Mouse (Mus musculus): Measurements from ENCODE around the gene Mcm3. TPM values are rescaled to one million over a fixed set of nuclear protein-coding genes. Genes with fewer than 3 reads are reported as not detected.
"Not testable (repeated sequence)": the region's sequence is repeated elsewhere in the genome, so short reads cannot be mapped to it uniquely, and the experiment has no call there.

Gene Mcm3
- polyA plus RNA-seq, 1 experiment: 108 TPM

DNA sequence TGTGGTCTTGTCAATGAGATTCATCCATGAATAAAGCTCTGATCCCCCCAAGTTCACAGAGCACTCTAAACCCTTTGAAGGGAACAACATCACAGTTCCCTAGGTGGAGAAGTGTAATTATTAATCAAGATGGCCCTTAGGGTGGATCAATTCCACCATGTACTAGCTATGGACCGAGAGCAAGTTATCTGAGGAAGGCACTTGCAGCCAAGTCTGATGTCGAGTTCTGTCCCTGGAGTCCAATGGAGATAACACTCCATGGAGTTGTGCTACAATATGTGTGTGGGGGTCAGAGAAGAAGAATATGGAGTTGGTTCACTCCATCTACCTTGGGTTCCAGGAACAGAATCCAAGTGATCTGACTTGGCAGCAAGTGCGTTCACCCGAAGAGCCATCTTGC lies 25.4 kb downstream of the Mcm3 start:
- Histone ChIP-seq H3K27ac (ENCODE audit: control insufficient read depth, insufficient read depth, low read depth, low read length, poor library complexity) (no peak overlapping the region), H3K4me3 (replicated peaks; ENCODE audit: control insufficient read depth, low read depth, low read length) (no peak overlapping the region), H3K4me1 (ENCODE audit: control insufficient read depth, insufficient read depth, low read length) (no peaks in the 10 kb centered on the region; the same call in 1 of the 2 replicates)
- no peak for TF ChIP-seq CTCF (IDR thresholded peaks at IDR 0.05; ENCODE audit: control insufficient read depth, insufficient read depth, low read length)
- TF ChIP-seq POLR2A (IDR thresholded peaks at IDR 0.05; ENCODE audit: borderline replicate concordance, control insufficient read depth, low read depth, low read length): no peak
- WGBS: 88% methylated on average over 4 of the region's 4 CpGs

DNA sequence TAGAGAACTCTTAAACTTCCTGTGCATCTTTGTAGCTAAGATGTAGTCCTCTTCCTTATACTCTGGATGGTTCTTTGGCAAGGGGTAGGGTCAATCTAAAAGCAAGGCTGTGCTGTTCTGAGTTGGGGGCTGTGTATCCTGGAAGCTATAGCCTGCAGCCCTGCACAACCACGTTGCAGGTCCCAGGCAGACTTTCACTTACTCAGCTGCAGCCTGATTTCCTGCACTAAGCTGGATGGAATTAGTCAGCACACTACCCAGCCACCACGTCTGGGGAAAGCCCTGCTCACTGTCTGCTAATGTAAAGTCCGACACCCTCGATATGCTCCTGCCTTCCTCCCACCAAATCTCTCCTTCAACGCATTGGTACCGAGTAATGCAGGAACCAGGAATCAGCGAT lies 28.7 kb downstream of the Mcm3 start:
- H3K4me1 ChIP-seq (ENCODE audit: control insufficient read depth, insufficient read depth, low read length): no peaks in the 10 kb centered on the region; the same call in 1 of the 2 replicates

GRCm38 (mm10) chr1:20790517-20790916 lies 29.6 kb downstream of the Mcm3 start, which contains the start of gene Il17f:
Gene Il17f (minus strand): TSS chr1:20790617.
- 60% methylated on average over 1 of the region's 1 CpGs for WGBS
- H3K4me3 ChIP-seq (replicated peaks; ENCODE audit: control insufficient read depth, low read depth, low read length); H3K27ac ChIP-seq (ENCODE audit: control insufficient read depth, insufficient read depth, low read depth, low read length, poor library complexity); H3K4me1 ChIP-seq (ENCODE audit: control insufficient read depth, insufficient read depth, low read length): not testable (repeated sequence)

More for the DNA sequence above, 28.7 kb downstream of the Mcm3 start:
- 34% methylated on average over 7 of the region's 7 CpGs for WGBS
- no peak overlapping the region for H3K4me3 ChIP-seq (replicated peaks; ENCODE audit: control insufficient read depth, low read depth, low read length)
- TF ChIP-seq POLR2A (IDR thresholded peaks at IDR 0.05; ENCODE audit: borderline replicate concordance, control insufficient read depth, low read depth, low read length) (no peak), CTCF (IDR thresholded peaks at IDR 0.05; ENCODE audit: control insufficient read depth, insufficient read depth, low read length) (no peak)
- no peak overlapping the region for H3K27ac ChIP-seq (ENCODE audit: control insufficient read depth, insufficient read depth, low read depth, low read length, poor library complexity)

GRCm38 (mm10) chr1:20788419-20788818 lies 31.7 kb downstream of the Mcm3 start:
- Histone ChIP-seq H3K4me1 (ENCODE audit: control insufficient read depth, insufficient read depth, low read length) (no peaks in the 10 kb centered on the region; the same call in 1 of the 2 replicates), H3K4me3 (replicated peaks; ENCODE audit: control insufficient read depth, low read depth, low read length) (no peak overlapping the region), H3K27ac (ENCODE audit: control insufficient read depth, insufficient read depth, low read depth, low read length, poor library complexity) (no peak overlapping the region)
- 64% methylated on average over 10 of the region's 10 CpGs for WGBS
- TF ChIP-seq CTCF (IDR thresholded peaks at IDR 0.05; ENCODE audit: control insufficient read depth, insufficient read depth, low read length) (no peak), POLR2A (IDR thresholded peaks at IDR 0.05; ENCODE audit: borderline replicate concordance, control insufficient read depth, low read depth, low read length) (no peak)

DNA sequence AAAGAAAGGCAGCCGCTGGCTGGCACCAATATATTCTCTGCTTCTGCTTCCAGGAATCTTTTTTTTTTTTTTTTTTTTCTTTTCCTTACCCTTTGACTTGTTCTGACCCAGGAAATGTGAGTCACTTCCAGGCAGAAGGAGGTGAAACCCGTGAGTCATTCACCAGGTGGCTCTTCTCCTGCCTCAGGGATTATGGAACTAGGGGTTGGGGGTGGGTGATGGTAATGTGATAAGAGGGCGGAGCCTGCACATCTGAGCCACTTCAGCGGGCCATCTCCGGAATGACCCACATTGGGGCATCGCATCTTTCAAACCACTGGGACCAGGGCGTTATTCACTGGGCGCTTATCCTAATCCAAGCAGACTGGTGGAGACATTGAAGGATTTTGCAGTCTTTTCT lies 33.1 kb downstream of the Mcm3 start:
- no peaks in the 10 kb centered on the region; the same call in 1 of the 2 replicates for H3K4me1 ChIP-seq (ENCODE audit: control insufficient read depth, insufficient read depth, low read length)
- H3K27ac ChIP-seq (ENCODE audit: control insufficient read depth, insufficient read depth, low read depth, low read length, poor library complexity): no peak overlapping the region
- 63% methylated on average over 8 of the region's 8 CpGs for WGBS
- TF ChIP-seq CTCF (IDR thresholded peaks at IDR 0.05; ENCODE audit: control insufficient read depth, insufficient read depth, low read length) (no peak), POLR2A (IDR thresholded peaks at IDR 0.05; ENCODE audit: borderline replicate concordance, control insufficient read depth, low read depth, low read length) (no peak)
- no peak overlapping the region for H3K4me3 ChIP-seq (replicated peaks; ENCODE audit: control insufficient read depth, low read depth, low read length)

DNA sequence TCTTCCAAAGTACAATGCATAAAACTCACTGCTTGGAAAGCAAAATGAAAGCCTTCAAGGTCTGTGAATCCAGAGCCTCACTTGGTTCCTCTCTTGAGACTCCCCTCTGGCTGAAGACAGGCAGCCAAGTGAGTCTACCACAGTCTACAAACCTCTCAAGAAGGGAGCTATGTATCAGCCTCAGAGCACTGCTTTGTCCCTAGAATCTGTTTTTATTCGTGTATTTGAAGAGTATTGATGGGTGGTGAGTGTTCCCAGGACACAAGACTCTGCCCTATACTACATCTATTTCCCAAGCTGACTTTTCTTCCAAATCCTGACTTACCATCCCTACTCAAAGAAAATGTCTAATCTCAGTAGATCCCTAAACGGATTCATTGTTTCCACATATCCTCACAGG lies 41.7 kb downstream of the Mcm3 start:
- H3K27ac ChIP-seq (ENCODE audit: control insufficient read depth, insufficient read depth, low read depth, low read length, poor library complexity): no peak overlapping the region
- no peak overlapping the region for H3K4me3 ChIP-seq (replicated peaks; ENCODE audit: control insufficient read depth, low read depth, low read length)
- H3K4me1 ChIP-seq (ENCODE audit: control insufficient read depth, insufficient read depth, low read length): no peaks in the 10 kb centered on the region; the same call in 1 of the 2 replicates
- 70% methylated on average over 2 of the region's 2 CpGs for WGBS
- TF ChIP-seq CTCF (IDR thresholded peaks at IDR 0.05; ENCODE audit: control insufficient read depth, insufficient read depth, low read length): no peak
- TF ChIP-seq POLR2A (IDR thresholded peaks at IDR 0.05; ENCODE audit: borderline replicate concordance, control insufficient read depth, low read depth, low read length): no peak

GRCm38 (mm10) chr1:20774026-20774730 lies 45.9 kb downstream of the Mcm3 start:
- WGBS: 83% methylated on average over 4 of the region's 4 CpGs
- not testable (repeated sequence) for H3K27ac ChIP-seq (ENCODE audit: control insufficient read depth, insufficient read depth, low read depth, low read length, poor library complexity); H3K4me1 ChIP-seq (ENCODE audit: control insufficient read depth, insufficient read depth, low read length); H3K4me3 ChIP-seq (replicated peaks; ENCODE audit: control insufficient read depth, low read depth, low read length)

GRCm38 (mm10) chr1:20766526-20766925 lies 53.6 kb downstream of the Mcm3 start:
- H3K4me1 ChIP-seq (ENCODE audit: control insufficient read depth, insufficient read depth, low read length): no peaks in the 10 kb centered on the region
- WGBS: 62% methylated on average over 6 of the region's 6 CpGs
- TF ChIP-seq CTCF (IDR thresholded peaks at IDR 0.05; ENCODE audit: control insufficient read depth, insufficient read depth, low read length) (no peak), POLR2A (IDR thresholded peaks at IDR 0.05; ENCODE audit: borderline replicate concordance, control insufficient read depth, low read depth, low read length) (no peak)

DNA sequence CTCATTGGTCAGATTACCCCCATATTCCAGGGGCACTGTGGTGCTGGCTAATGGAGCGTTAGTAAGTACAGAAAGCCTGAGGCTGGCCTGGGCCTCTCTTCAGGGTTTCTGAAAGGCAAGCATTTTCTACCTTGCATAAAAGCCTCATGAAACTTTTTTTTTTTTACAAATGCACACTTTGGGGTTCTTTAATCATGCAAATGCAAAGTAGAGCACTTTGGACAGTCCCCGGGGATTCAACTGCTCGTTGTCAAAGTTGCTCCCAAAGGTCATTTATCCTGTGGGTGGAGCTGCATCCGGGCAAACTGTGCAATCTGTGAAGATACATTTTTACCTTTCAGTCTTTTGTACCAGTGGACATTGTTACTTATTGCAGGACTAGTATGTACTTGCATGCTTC lies 58.7 kb downstream of the Mcm3 start:
- Histone ChIP-seq H3K4me3 (replicated peaks; ENCODE audit: control insufficient read depth, low read depth, low read length) (no peak overlapping the region), H3K4me1 (ENCODE audit: control insufficient read depth, insufficient read depth, low read length) (no peaks in the 10 kb centered on the region), H3K27ac (ENCODE audit: control insufficient read depth, insufficient read depth, low read depth, low read length, poor library complexity) (no peak overlapping the region)
- no peak for TF ChIP-seq POLR2A (IDR thresholded peaks at IDR 0.05; ENCODE audit: borderline replicate concordance, control insufficient read depth, low read depth, low read length)
- no peak for TF ChIP-seq CTCF (IDR thresholded peaks at IDR 0.05; ENCODE audit: control insufficient read depth, insufficient read depth, low read length)
- 84% methylated on average over 4 of the region's 4 CpGs for WGBS

More at GRCm38 (mm10) chr1:20766526-20766925, 53.6 kb downstream of the Mcm3 start:
- H3K27ac ChIP-seq (ENCODE audit: control insufficient read depth, insufficient read depth, low read depth, low read length, poor library complexity): no peak overlapping the region
- H3K4me3 ChIP-seq (replicated peaks; ENCODE audit: control insufficient read depth, low read depth, low read length): no peak overlapping the region

All from bone marrow, adult 2 months (tissue).